ENCODE assay signal across 32 mouse cellular contexts in genomic region chr19:29296166-29296565, GRCm38 (mm10). TPM values are rescaled to one million over a fixed set of nuclear protein-coding genes. Genes with fewer than 3 reads are reported as not detected.
"Had no signal": no experiment of that assay in that cellular context is flagged by ENCODE, and none has a peak within 500 bp of the region (broad histone marks: within the 10 kb centered on the region; RNA-seq: fewer than 3 reads in every experiment).

No protein-coding gene starts in this region.

- H3K4me1 ChIP-seq: embryonic facial prominence, embryonic 10.5 days; embryonic facial prominence, embryonic 12.5 days; embryonic facial prominence, embryonic 15.5 days; forebrain, embryonic 10.5 days; forebrain, embryonic 12.5 days; forebrain, embryonic 13.5 days; forebrain, embryonic 15.5 days had no signal

- DNase-seq: cerebellum, adult 9-10 months; cerebellum, adult 9-11 months; cerebellum, postnatal 10 days; cerebellum, postnatal 14 days; cerebellum, postnatal 25 days; cerebellum, postnatal 36 days; embryo, embryonic 11 days; forebrain, postnatal 0 days; gastrocnemius, adult 2 months; gastrocnemius, postnatal 10 days; gastrocnemius, postnatal 14 days; gastrocnemius, postnatal 25 days; gastrocnemius, postnatal 36 days; heart, adult 18-20 months; heart, adult 2 months had no signal

- H3K9ac ChIP-seq: embryonic facial prominence, embryonic 12.5 days; embryonic facial prominence, embryonic 13.5 days; embryonic facial prominence, embryonic 15.5 days; forebrain, embryonic 12.5 days; forebrain, embryonic 13.5 days; forebrain, embryonic 15.5 days; forebrain, postnatal 0 days had no signal

- H3K27ac ChIP-seq: embryonic facial prominence, embryonic 10.5 days; embryonic facial prominence, embryonic 12.5 days; embryonic facial prominence, embryonic 13.5 days; embryonic facial prominence, embryonic 15.5 days; forebrain, embryonic 10.5 days; forebrain, embryonic 12.5 days; forebrain, embryonic 13.5 days; forebrain, embryonic 15.5 days; gastrocnemius, adult 2 months; heart, adult 2 months had no signal

- ATAC-seq: forebrain, embryonic 13.5 days; forebrain, embryonic 14.5 days; forebrain, embryonic 15.5 days; forebrain, embryonic 16.5 days; forebrain, postnatal 0 days had no signal

- H3K27me3 ChIP-seq: embryonic facial prominence, embryonic 12.5 days; embryonic facial prominence, embryonic 13.5 days; embryonic facial prominence, embryonic 15.5 days; forebrain, embryonic 12.5 days; forebrain, embryonic 13.5 days; forebrain, embryonic 15.5 days had no signal

- H3K4me3 ChIP-seq: embryonic facial prominence, embryonic 10.5 days; embryonic facial prominence, embryonic 12.5 days; embryonic facial prominence, embryonic 13.5 days; embryonic facial prominence, embryonic 15.5 days; erythroblast, embryonic 14.5 days; forebrain, embryonic 10.5 days; forebrain, embryonic 12.5 days; forebrain, embryonic 13.5 days; forebrain, embryonic 15.5 days; gastrocnemius, adult 2 months; heart, adult 2 months had no signal

- H3K9me3 ChIP-seq: embryonic facial prominence, embryonic 10.5 days; embryonic facial prominence, embryonic 12.5 days; embryonic facial prominence, embryonic 13.5 days; embryonic facial prominence, embryonic 15.5 days; forebrain, embryonic 10.5 days; forebrain, embryonic 12.5 days; forebrain, embryonic 13.5 days; forebrain, embryonic 15.5 days had no signal

RNA-seq across cellular contexts. Expression of gene Insl6, which starts 29.0 kb away (rescaled TPM):
- total RNA-seq: gastrocnemius, adult 18-20 months; gastrocnemius, adult 2 months; gastrocnemius, adult 8-10 months; gastrocnemius, postnatal 25 days; gastrocnemius, postnatal 36 days had no signal
- polyA plus RNA-seq: erythroblast, embryonic 14.5 days had no signal

RNA-seq across cellular contexts. Expression of gene Rln1, which starts 38.3 kb away (rescaled TPM):
- total RNA-seq: common myeloid progenitor, adult 5-6 weeks; gastrocnemius, adult 18-20 months; gastrocnemius, adult 2 months; gastrocnemius, adult 8-10 months; gastrocnemius, postnatal 10 days; gastrocnemius, postnatal 14 days; gastrocnemius, postnatal 25 days; gastrocnemius, postnatal 36 days; granulocyte monocyte progenitor cell, adult 5-6 weeks; heart, adult 18-20 months; heart, adult 2 months; heart, adult 8-10 months had no signal
- polyA plus RNA-seq: embryonic facial prominence, embryonic 13.5 days; erythroblast, embryonic 14.5 days; gonadal fat pad, adult 2 months; heart, adult 2 months had no signal
